Mouse (Mus musculus): ENCODE results near the gene Galntl6.

DNA sequence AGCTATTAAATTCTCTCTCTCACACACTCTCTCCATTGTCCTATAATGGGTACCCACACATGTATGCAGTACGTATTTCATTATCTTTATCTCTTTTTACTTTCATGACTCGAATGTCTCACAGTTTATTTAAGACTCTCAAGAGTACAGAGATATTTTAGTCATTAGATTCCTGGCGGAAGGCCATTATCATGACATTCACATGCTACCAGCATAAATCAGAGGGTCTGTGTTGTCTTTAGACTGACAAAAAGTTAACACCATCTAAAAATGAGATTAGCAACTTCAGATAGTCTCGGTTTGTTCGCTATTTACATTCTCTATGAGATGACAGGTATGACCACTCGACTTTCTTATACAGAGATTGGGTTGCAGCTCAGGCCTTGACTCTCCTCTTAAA lies 985.4 kb downstream of the Galntl6 start:
- TF ChIP-seq CTCF (IDR thresholded peaks at IDR 0.05; ENCODE audit: borderline replicate concordance, insufficient read depth, low read depth, low read length) (no peak), POLR2A (IDR thresholded peaks at IDR 0.05; ENCODE audit: borderline replicate concordance, insufficient read depth, low read length) (no peak)

Measured in cerebellum, adult 2 months (tissue).